Mouse (Mus musculus) liver, embryonic 14.5 days (tissue): Measurements from ENCODE around the gene Cul7.

ENCODE experiments used
- CTCF ChIP-seq: IDR thresholded peaks from 2 replicates; pipeline ENCODE4 v1.5.1; 2016; ENCODE audit warnings: antibody characterized with exemption, low read depth, control low read depth
- EP300 ChIP-seq: IDR thresholded peaks from 2 replicates; pipeline ENCODE4 v1.6.1; 2016; ENCODE audit warnings: antibody characterized with exemption, low read depth

DNA sequence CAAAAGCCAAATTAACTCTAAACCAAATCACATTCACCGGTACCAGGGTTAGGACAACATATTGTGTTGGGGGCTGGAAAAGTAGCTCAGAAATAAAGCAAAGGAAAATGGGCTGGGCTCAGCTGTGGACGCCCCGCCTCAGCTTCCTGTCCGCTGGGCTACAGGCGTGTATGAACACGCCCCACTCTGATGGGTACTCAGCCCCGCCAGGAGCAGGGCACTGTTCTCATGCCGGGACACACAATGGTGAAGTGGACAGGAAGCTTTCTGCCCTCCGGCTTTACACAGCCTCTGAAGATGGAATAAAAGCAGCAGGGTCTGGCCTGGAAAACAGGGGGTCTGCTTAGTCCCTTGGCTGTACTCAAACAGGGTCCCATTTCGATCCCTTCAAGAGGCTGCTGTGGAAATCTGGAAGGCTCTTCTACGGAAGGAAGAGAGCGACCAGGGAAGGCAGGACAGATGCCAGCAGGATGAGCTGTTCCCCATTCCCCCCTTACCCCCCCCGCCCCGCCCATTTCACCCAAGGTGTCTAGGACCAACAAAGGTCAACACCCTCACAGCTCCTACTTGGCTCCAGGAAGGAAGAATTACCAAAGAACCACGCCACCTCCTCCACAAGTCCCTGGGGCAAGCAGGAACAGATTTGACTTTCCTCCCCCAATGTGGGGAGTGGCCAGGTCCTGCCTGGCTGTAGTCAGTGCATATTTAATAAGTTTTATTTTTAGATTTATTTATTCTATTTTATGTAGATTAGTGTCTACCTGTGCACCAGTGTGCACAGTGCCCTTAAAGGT is 40.2 kb upstream of the Cul7 start:
- TF ChIP-seq EP300 (no peak), CTCF (no peak)
